Mouse (Mus musculus) stomach, postnatal 0 days (tissue): Measurements from ENCODE around the gene Nuak1. TPM values are rescaled to one million over a fixed set of nuclear protein-coding genes. Genes with fewer than 3 reads are reported as not detected.

Source experiments
- ATAC-seq: fragments of 200-750 bp; cut with Nextera tagmentation; 2 replicates; pipeline ENCODE4 v1.8.0; 2017; ENCODE audit not compliant: low FRiP score, low TSS enrichment
- DNase-seq: peaks from one replicate; pipeline ENCODE4 v3.0.0-alpha.2; 2016; ENCODE audit warnings: low spot score
- H3K27ac ChIP-seq: fragments of 300-500 bp; sonication (generic); replicated peaks from 2 replicates; pipeline ENCODE4 v1.5.1; 2014; ENCODE audit warnings: mild to moderate bottlenecking, control low read depth
- H3K27me3 ChIP-seq: fragments of 300-500 bp; sonication (generic); 2 replicates; pipeline ENCODE4 v1.6.1; 2014; ENCODE audit warnings: low read length; ENCODE audit not compliant: control insufficient read depth, insufficient read depth
- H3K36me3 ChIP-seq: fragments of 300-500 bp; sonication (generic); 2 replicates; pipeline ENCODE4 v1.6.1; 2014; ENCODE audit warnings: low read length, mixed read lengths; ENCODE audit not compliant: control insufficient read depth, insufficient read depth
- H3K4me1 ChIP-seq: fragments of 300-500 bp; sonication (generic); replicated peaks from 2 replicates; pipeline ENCODE4 v1.6.1; 2014; ENCODE audit warnings: antibody characterized with exemption; ENCODE audit not compliant: control insufficient read depth, insufficient read depth
- H3K4me2 ChIP-seq: fragments of 300-500 bp; sonication (generic); replicated peaks from 2 replicates; pipeline ENCODE4 v1.6.1; 2014; ENCODE audit warnings: low read depth, mild to moderate bottlenecking, control low read depth, moderate library complexity
- H3K4me3 ChIP-seq: fragments of 300-500 bp; sonication (generic); 2 replicates; pipeline ENCODE4 v1.5.1; 2014; ENCODE audit warnings: low read depth, low read length, control low read depth
- H3K9ac ChIP-seq: fragments of 300-500 bp; sonication (generic); 2 replicates; pipeline ENCODE4 v1.6.1; 2014; ENCODE audit warnings: mild to moderate bottlenecking, low read length, control low read depth, mixed read lengths
- H3K9me3 ChIP-seq: fragments of 300-500 bp; sonication (generic); 2 replicates; pipeline ENCODE4 v1.6.1; 2016; ENCODE audit warnings: low read length; ENCODE audit not compliant: control insufficient read depth
- CTCF ChIP-seq: IDR thresholded peaks from 2 replicates; pipeline ENCODE4 v1.5.1; 2016; ENCODE audit warnings: antibody characterized with exemption, low read depth, mild to moderate bottlenecking, moderate library complexity
- EP300 ChIP-seq: optimal IDR thresholded peaks from 2 replicates; pipeline ENCODE3; 2016; ENCODE audit warnings: antibody characterized with exemption
- WGBS: fragments of 180-500 bp; shearing (Covaris S2); extraction: QIAGEN DNeasy Blood & Tissue Kit; methylation state at CpG from one replicate; pipeline ENCODE4 v1.1.7; 2014; 5-methylcytosine and 5-hydroxymethylcytosine counted together
- polyA plus RNA-seq: library from polyadenylated mRNA; unstranded; fragments of >200 nt; fragmentation: Nextera tagmentation; extraction: Ambion mirVana; gene quantifications from 2 replicates; pipeline ENCODE4 v1.2.1, GENCODE M21; 2015

Nuak1 gene
- polyA plus RNA-seq, 1 experiment from 2014 or later: 0.40 TPM

DNA sequence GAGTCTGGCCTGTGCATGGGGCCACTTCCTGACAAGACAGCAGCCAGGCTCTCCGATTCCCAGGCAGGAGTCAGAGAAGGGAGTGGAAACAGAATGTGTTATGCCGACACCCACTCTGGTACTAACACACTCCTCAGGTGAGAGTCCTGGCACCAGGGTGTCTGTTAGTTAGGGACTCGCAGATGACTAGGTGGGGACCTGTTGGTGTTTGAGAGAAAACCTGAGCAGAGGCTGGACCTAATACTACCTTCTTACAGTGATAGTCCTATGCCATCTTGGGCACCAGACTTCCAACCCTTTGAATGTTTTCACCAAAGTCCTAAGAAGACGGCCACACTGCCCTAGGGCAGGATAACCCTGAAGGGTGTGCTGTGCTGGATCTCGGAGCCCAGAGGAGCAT lies 111.1 kb downstream of the Nuak1 start:
- no peak for DNase-seq
- Histone ChIP-seq H3K9me3 (no peaks in the 10 kb centered on the region), H3K27me3 (no peaks in the 10 kb centered on the region), H3K4me2 (no peak overlapping the region), H3K36me3 (no peaks in the 10 kb centered on the region), H3K4me1 (no peaks in the 10 kb centered on the region), H3K4me3 (no peak overlapping the region), H3K27ac (no peak overlapping the region), H3K9ac (no peak overlapping the region)
- ATAC-seq: no peak
- WGBS: 80% methylated on average over 5 of the region's 5 CpGs
- no peak for TF ChIP-seq CTCF

DNA sequence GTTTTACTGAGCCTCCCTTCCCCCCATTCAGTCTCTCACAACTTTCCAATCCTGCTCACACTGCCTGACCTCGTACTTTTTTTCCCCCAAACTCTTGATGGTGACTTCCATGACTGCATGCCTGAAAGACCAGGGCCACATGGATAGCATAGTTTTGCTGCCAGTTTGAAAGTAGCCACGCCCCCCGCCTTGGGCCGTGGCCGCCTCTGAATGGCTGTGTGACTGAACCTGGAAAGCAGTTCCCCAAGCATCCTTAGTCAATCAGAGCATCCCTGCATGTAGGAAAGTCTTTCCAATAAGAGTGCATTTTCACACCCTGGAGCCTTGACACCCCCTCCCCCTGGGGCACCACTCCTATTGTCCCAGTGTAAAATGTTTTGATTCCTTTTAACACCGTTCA lies 116.4 kb downstream of the Nuak1 start:
- no peaks in the 10 kb centered on the region for H3K27me3 ChIP-seq
- H3K4me3 ChIP-seq: no peak overlapping the region
- WGBS: 55% methylated on average over 6 of the region's 6 CpGs
- H3K36me3 ChIP-seq: no peaks in the 10 kb centered on the region
- H3K4me2 ChIP-seq: no peak overlapping the region
- ATAC-seq: no peak
- TF ChIP-seq CTCF (no peak), EP300 (no peak)
- no peaks in the 10 kb centered on the region for H3K9me3 ChIP-seq
- H3K4me1 ChIP-seq: no peaks in the 10 kb centered on the region
- DNase-seq: no peak
- H3K9ac ChIP-seq: no peak overlapping the region
- H3K27ac ChIP-seq: no peak overlapping the region

Other genes starting within 250 kb of the Nuak1 start
- gene Ckap4, start 93.5 kb upstream of the Nuak1 start, polyA plus RNA-seq: 55.7 and 59.2 TPM in 2 replicates
- 16.3 and 19.5 TPM in 2 replicates for gene Tcp11l2, start 136.0 kb upstream of the Nuak1 start, polyA plus RNA-seq
- gene Polr3b, start 181.7 kb upstream of the Nuak1 start, polyA plus RNA-seq: 4.5 and 4.9 TPM in 2 replicates